Mouse (Mus musculus) ES-E14 (cell line): ENCODE measurements around the gene Hist1h2bg.

Source experiments
- CHD2 ChIP-seq: IDR thresholded peaks from 2 replicates; pipeline ENCODE4 v1.6.1; 2014; ENCODE audit warnings: mild to moderate bottlenecking, low read depth, low read length, inconsistent platforms
- HCFC1 ChIP-seq: IDR thresholded peaks from 2 replicates; pipeline ENCODE4 v1.6.1; 2012; ENCODE audit warnings: low read length, inconsistent platforms, borderline replicate concordance; ENCODE audit not compliant: insufficient read depth
- MAFK ChIP-seq: IDR thresholded peaks from 2 replicates; pipeline ENCODE4 v1.6.1; 2014; ENCODE audit warnings: mild to moderate bottlenecking, low read depth, low read length, inconsistent platforms; ENCODE audit not compliant: insufficient read depth
- ZC3H11A ChIP-seq: IDR thresholded peaks from 2 replicates; pipeline ENCODE4 v1.6.1; 2012; ENCODE audit warnings: low read depth, mild to moderate bottlenecking, inconsistent platforms, low read length, borderline replicate concordance

DNA sequence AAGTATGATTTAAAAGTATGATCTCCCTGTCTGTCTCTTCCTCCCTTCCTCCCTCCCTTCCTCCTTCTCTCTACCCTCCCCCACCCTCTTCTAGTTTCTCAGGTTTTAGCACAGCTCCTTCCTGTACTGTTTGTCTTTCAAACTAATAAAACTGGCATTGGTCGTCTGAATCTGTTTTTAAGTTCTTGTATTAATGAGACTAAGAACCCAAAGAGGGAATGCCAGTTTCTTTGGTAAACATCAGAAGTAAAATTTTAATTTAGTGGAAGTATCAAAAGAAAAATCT, 15.7 kb downstream of the Hist1h2bg start:
- TF ChIP-seq CHD2 (no peak), MAFK (no peak), ZC3H11A (no peak), HCFC1 (no peak)
